Mouse (Mus musculus): Measurements from ENCODE around the gene Phpt1.
"Not testable (repeated sequence)": the region's sequence is repeated elsewhere in the genome, so short reads cannot be mapped to it uniquely, and the experiment has no call there.

Phpt1 gene

GRCm38 (mm10) chr2:25560551-25560950 is 14.5 kb downstream of the Phpt1 start:
- no peak for DNase-seq (ENCODE audit: low read depth, low spot score)

- no peak for DNase-seq (ENCODE audit: low read depth, low spot score)
These were observed 16.2 kb downstream of the Phpt1 start for GRCm38 (mm10) chr2:25558774-25559173.

- DNase-seq (ENCODE audit: low read depth, low spot score) = no peak
These were observed 17.1 kb downstream of the Phpt1 start for GRCm38 (mm10) chr2:25557964-25558360.

GRCm38 (mm10) chr2:25557221-25557963 is 17.6 kb downstream of the Phpt1 start, which contains the start of gene Edf1:
Gene Edf1 (plus strand): TSS chr2:25557847.
- DNase-seq (ENCODE audit: low read depth, low spot score) = peak; percentile 89

- DNase-seq (ENCODE audit: low read depth, low spot score) = no peak
These were observed 18.7 kb downstream of the Phpt1 start for GRCm38 (mm10) chr2:25556296-25556695.

GRCm38 (mm10) chr2:25555479-25555878 is 19.5 kb downstream of the Phpt1 start:
- DNase-seq (ENCODE audit: low read depth, low spot score) = not testable (repeated sequence)

- DNase-seq (ENCODE audit: low read depth, low spot score) = not testable (repeated sequence)
These were observed 21.7 kb downstream of the Phpt1 start for GRCm38 (mm10) chr2:25553171-25553786.

- DNase-seq (ENCODE audit: low read depth, low spot score) = peak; percentile 50
These were observed 23.8 kb downstream of the Phpt1 start for GRCm38 (mm10) chr2:25551186-25551585.

GRCm38 (mm10) chr2:25549021-25549991 is 25.7 kb downstream of the Phpt1 start:
- DNase-seq (ENCODE audit: low read depth, low spot score) = no peak

GRCm38 (mm10) chr2:25546811-25547491 is 28.1 kb downstream of the Phpt1 start, which contains the start of gene Traf2:
Gene Traf2 (minus strand): TSS chr2:25546940.
- DNase-seq (ENCODE audit: low read depth, low spot score) = peak; percentile 99

- peak; percentile 52 for DNase-seq (ENCODE audit: low read depth, low spot score)
These were observed 28.8 kb downstream of the Phpt1 start for GRCm38 (mm10) chr2:25545996-25546810.

- DNase-seq (ENCODE audit: low read depth, low spot score) = no peak
These were observed 33.2 kb downstream of the Phpt1 start for GRCm38 (mm10) chr2:25541644-25542367.

GRCm38 (mm10) chr2:25540541-25540948 is 34.5 kb downstream of the Phpt1 start:
- no peak for DNase-seq (ENCODE audit: low read depth, low spot score)

GRCm38 (mm10) chr2:25536531-25536930 is 38.5 kb downstream of the Phpt1 start:
- DNase-seq (ENCODE audit: low read depth, low spot score) = no peak

GRCm38 (mm10) chr2:25534866-25535182 is 40.2 kb downstream of the Phpt1 start:
- DNase-seq (ENCODE audit: low read depth, low spot score) = no peak

GRCm38 (mm10) chr2:25534178-25534865 is 40.7 kb downstream of the Phpt1 start:
- DNase-seq (ENCODE audit: low read depth, low spot score) = no peak

- DNase-seq (ENCODE audit: low read depth, low spot score) = no peak
These were observed 41.3 kb downstream of the Phpt1 start for GRCm38 (mm10) chr2:25533707-25534106.

- DNase-seq (ENCODE audit: low read depth, low spot score) = no peak
These were observed 48.3 kb downstream of the Phpt1 start for GRCm38 (mm10) chr2:25526510-25527302.

All from R1 (cell line).